Mouse (Mus musculus) testis, adult 2 months (tissue): ENCODE data around the gene Ppard.

Experiments
- CTCF ChIP-seq: fragments of 200-500 bp; IDR thresholded peaks from 2 replicates; pipeline ENCODE4 v1.5.1; 2012; ENCODE audit warnings: low read depth, mild to moderate bottlenecking, inconsistent platforms, low read length, moderate library complexity; ENCODE audit not compliant: control insufficient read depth, insufficient read depth, insufficient replicate concordance
- POLR2A ChIP-seq: fragments of 200-500 bp; IDR thresholded peaks from 2 replicates; pipeline ENCODE4 v1.6.1; 2012; ENCODE audit warnings: low read depth, mild to moderate bottlenecking, inconsistent platforms, low read length, moderate library complexity; ENCODE audit not compliant: control insufficient read depth

DNA sequence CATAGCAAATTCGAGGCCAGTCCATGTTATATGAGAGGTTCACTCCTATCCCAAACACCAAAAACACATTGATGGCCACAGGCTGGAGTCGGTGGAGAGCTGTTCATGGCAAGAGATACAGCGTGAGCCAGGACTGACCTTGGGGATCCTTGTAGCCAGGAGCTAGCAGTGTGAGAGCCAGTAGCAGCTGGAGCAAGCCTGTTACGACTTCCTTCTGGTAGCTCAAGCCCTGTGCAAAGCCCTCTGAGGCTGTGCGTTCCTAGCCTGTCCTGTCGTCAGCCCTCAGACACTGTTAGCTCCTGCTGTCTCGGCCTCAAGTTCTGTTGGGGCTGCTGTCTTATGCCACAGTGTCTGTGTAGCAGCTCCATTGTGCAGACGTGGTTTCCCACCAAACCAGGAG is 91.3 kb downstream of the Ppard start:
- TF ChIP-seq POLR2A = no peak
- no peak for TF ChIP-seq CTCF
